Mouse (Mus musculus): ENCODE measurements around the gene Vipr2. TPM values are rescaled to one million over a fixed set of nuclear protein-coding genes. Genes with fewer than 3 reads are reported as not detected.

Gene Vipr2
- polyA plus RNA-seq, 1 experiment from 2014 or later: 2.6 TPM

- Histone ChIP-seq H3K27me3 (no peaks in the 10 kb centered on the region), H3K9me3 (no peaks in the 10 kb centered on the region), H3K4me2 (no peak overlapping the region), H3K27ac (no peak overlapping the region), H3K4me1 (no peaks in the 10 kb centered on the region), H3K4me3 (no peak overlapping the region), H3K36me3 (no peaks in the 10 kb centered on the region), H3K9ac (no peak overlapping the region)
- WGBS: 72% methylated on average over 3 of the region's 3 CpGs
- no peak for ATAC-seq (ENCODE audit: borderline replicate concordance, extremely low read depth, low FRiP score, low TSS enrichment)
Observed at GRCm38 (mm10) chr12:116176930-116177329, 99.4 kb downstream of the Vipr2 start.

DNA sequence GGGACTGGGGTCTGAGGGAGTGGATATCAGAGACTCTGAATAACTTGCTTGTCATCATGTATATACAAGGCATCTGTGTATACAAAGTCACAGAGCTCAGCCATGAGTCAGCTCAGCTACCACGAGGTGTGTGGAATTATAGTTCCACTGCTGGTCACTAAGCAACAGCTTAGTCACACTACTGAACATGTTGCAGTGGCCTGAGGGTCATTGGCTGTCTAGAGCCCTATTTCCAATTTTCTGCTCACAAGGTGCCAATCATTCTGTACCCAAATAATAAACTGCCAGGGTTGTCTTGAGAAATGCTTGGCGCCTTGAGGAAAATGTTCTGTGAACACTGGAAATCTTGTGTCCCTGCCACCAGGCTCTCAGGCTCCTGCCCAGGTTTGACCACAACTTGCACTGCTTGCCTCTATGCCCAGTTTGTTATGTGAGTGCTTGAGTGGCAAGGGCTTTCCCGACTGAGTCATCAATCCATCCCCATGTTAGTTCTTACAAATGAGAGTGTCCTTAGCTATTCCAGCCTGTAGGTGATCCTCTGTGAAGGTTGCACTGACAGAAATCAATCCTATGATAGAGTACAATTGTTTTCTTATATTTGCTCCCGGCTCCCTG, 104.0 kb downstream of the Vipr2 start:
- Histone ChIP-seq H3K27me3 (no peaks in the 10 kb centered on the region), H3K36me3 (no peaks in the 10 kb centered on the region), H3K4me2 (no peak overlapping the region), H3K27ac (no peak overlapping the region), H3K9ac (no peak overlapping the region), H3K9me3 (no peaks in the 10 kb centered on the region), H3K4me1 (no peaks in the 10 kb centered on the region), H3K4me3 (no peak overlapping the region)
- ATAC-seq (ENCODE audit: borderline replicate concordance, extremely low read depth, low FRiP score, low TSS enrichment): no peak
- WGBS: 74% methylated on average over 4 of the region's 4 CpGs

DNA sequence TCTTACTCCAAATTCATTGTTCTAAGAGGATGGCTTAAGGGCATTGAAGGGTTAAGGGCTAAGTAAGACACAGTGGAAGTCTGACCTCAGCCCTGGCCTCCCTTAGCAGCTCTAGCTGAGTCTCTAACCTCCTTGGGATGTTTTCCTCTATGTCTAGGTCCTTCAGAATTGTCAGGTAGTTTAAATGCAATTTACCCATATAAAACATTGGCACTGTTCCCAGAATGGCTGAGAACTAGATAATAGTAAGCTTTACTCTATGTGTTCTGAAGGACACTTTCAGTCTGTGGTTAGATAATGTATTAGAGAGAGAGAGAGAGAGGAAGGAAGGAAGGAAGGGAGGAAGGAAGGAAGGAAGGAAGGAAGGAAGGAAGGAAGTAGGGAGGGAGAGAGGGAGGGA, 104.8 kb downstream of the Vipr2 start:
- Histone ChIP-seq H3K27me3 (no peaks in the 10 kb centered on the region), H3K36me3 (no peaks in the 10 kb centered on the region), H3K4me2 (no peak overlapping the region), H3K4me3 (no peak overlapping the region), H3K9ac (no peak overlapping the region), H3K27ac (no peak overlapping the region), H3K4me1 (no peaks in the 10 kb centered on the region), H3K9me3 (no peaks in the 10 kb centered on the region)
- no peak for ATAC-seq (ENCODE audit: borderline replicate concordance, extremely low read depth, low FRiP score, low TSS enrichment)

- 81% methylated on average over 6 of the region's 6 CpGs for WGBS
- Histone ChIP-seq H3K36me3 (no peaks in the 10 kb centered on the region), H3K9ac (no peak overlapping the region), H3K4me2 (no peak overlapping the region), H3K27ac (no peak overlapping the region), H3K27me3 (no peaks in the 10 kb centered on the region), H3K4me3 (no peak overlapping the region), H3K4me1 (no peaks in the 10 kb centered on the region), H3K9me3 (no peaks in the 10 kb centered on the region)
- ATAC-seq (ENCODE audit: borderline replicate concordance, extremely low read depth, low FRiP score, low TSS enrichment): no peak
Observed at GRCm38 (mm10) chr12:116183212-116183935, 105.8 kb downstream of the Vipr2 start.

DNA sequence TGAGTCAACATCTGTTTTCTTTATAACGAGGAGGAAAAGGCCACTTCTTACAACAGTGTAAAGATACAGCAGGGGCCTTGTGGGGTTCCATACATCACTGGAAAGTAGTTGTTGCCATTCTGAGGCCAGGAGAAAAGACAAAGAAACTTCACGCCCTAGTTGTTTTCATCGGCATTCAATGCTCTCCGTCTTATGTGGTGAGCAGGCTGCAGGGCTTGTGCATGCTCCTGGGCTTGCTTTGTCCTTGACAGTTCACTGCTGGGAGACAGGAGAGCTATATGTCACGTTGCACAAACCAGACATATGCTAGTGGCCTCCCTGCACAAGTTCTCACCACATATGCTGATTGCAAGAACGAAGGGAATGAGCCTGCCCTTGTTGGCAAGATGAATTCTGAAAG, 116.4 kb downstream of the Vipr2 start:
- no peaks in the 10 kb centered on the region for H3K36me3 ChIP-seq
- H3K27me3 ChIP-seq: no peaks in the 10 kb centered on the region
- no peak overlapping the region for H3K4me3 ChIP-seq
- no peak overlapping the region for H3K9ac ChIP-seq
- 52% methylated on average over 6 of the region's 6 CpGs for WGBS
- H3K27ac ChIP-seq: no peak overlapping the region
- no peak overlapping the region for H3K4me2 ChIP-seq
- no peaks in the 10 kb centered on the region for H3K9me3 ChIP-seq
- no peak for ATAC-seq (ENCODE audit: borderline replicate concordance, extremely low read depth, low FRiP score, low TSS enrichment)
- no peaks in the 10 kb centered on the region for H3K4me1 ChIP-seq

GRCm38 (mm10) chr12:116194641-116195040, 117.1 kb downstream of the Vipr2 start:
- no peak overlapping the region for H3K9ac ChIP-seq
- H3K4me2 ChIP-seq: no peak overlapping the region
- ATAC-seq (ENCODE audit: borderline replicate concordance, extremely low read depth, low FRiP score, low TSS enrichment): no peak

More at GRCm38 (mm10) chr12:116194641-116195040, 117.1 kb downstream of the Vipr2 start:
- no peak overlapping the region for H3K27ac ChIP-seq
- H3K9me3 ChIP-seq: no peaks in the 10 kb centered on the region
- H3K4me1 ChIP-seq: no peaks in the 10 kb centered on the region
- H3K36me3 ChIP-seq: no peaks in the 10 kb centered on the region
- no peaks in the 10 kb centered on the region for H3K27me3 ChIP-seq
- no peak overlapping the region for H3K4me3 ChIP-seq

Small RNA genes within 50 kb of the gene (microRNA-seq; reads per million reads assigned to microRNA genes)
- gene Gm44372: not detected

Other genes starting within 250 kb of the Vipr2 start
- 43.7 and 44.3 TPM in 2 replicates for gene Zfp386, start 30.0 kb upstream of the Vipr2 start, polyA plus RNA-seq (2015; fragmentation: Nextera tagmentation; extraction: Ambion mirVana)
- gene Wdr60, start 185.3 kb downstream of the Vipr2 start, polyA plus RNA-seq (2015; fragmentation: Nextera tagmentation; extraction: Ambion mirVana): 17.4 and 18.9 TPM in 2 replicates
- gene Gm11027, start 197.7 kb downstream of the Vipr2 start, polyA plus RNA-seq (2015; fragmentation: Nextera tagmentation; extraction: Ambion mirVana): not detected in 2 replicates
- 20.9 and 21.5 TPM in 2 replicates for gene Esyt2, start 203.5 kb downstream of the Vipr2 start, polyA plus RNA-seq (2015; fragmentation: Nextera tagmentation; extraction: Ambion mirVana)

Data from lung, embryonic 15.5 days (tissue).